Mouse (Mus musculus): ENCODE measurements around the gene Mical3. TPM values are rescaled to one million over a fixed set of nuclear protein-coding genes. Genes with fewer than 3 reads are reported as not detected.
A peak's percentile ranks its signal among the peaks of the same experiment; 100 is the strongest.

Mical3 gene
- polyA plus RNA-seq, 1 experiment: 10.3 TPM

GRCm38 (mm10) chr6:120960338-120961030 is 170.3 kb downstream of the Mical3 start:
- Histone ChIP-seq H3K4me3 (ENCODE audit: insufficient read depth, poor library complexity, severe bottlenecking) (no peak overlapping the region), H3K36me3 (ENCODE audit: control insufficient read depth, insufficient read depth) (peaks cover 5% of the 10 kb centered on the region), H3K27me3 (ENCODE audit: control insufficient read depth, insufficient read depth, insufficient read length) (no peaks in the 10 kb centered on the region), H3ac (ENCODE audit: control insufficient read depth, insufficient read length, low read depth) (no peak overlapping the region), H3K79me3 (ENCODE audit: low read depth) (no peaks in the 10 kb centered on the region), H3K79me2 (ENCODE audit: control insufficient read depth, insufficient read depth) (no peaks in the 10 kb centered on the region)
- TF ChIP-seq USF1 (IDR thresholded peaks at IDR 0.05; ENCODE audit: low read depth) (no peak), FOSL1 (IDR thresholded peaks at IDR 0.05; ENCODE audit: insufficient read depth, low read length, poor library complexity, severe bottlenecking) (no peak), MYOG (IDR thresholded peaks at IDR 0.05; ENCODE audit: control insufficient read depth, extremely low read depth, insufficient read length) (no peak)

- Histone ChIP-seq H3ac (ENCODE audit: control insufficient read depth, insufficient read length, low read depth) (no peak overlapping the region), H3K79me2 (ENCODE audit: control insufficient read depth, insufficient read depth) (no peaks in the 10 kb centered on the region), H3K79me3 (ENCODE audit: low read depth) (no peaks in the 10 kb centered on the region), H3K4me3 (ENCODE audit: insufficient read depth, poor library complexity, severe bottlenecking) (no peak overlapping the region), H3K27me3 (ENCODE audit: control insufficient read depth, insufficient read depth, insufficient read length) (no peaks in the 10 kb centered on the region), H3K36me3 (ENCODE audit: control insufficient read depth, insufficient read depth) (peaks cover 5% of the 10 kb centered on the region)
- TF ChIP-seq MYOD1 (IDR thresholded peaks at IDR 0.05; ENCODE audit: control insufficient read depth, insufficient read length, low read depth): peak; percentile 3
- TF ChIP-seq CEBPB (IDR thresholded peaks at IDR 0.05; ENCODE audit: low read depth): no peak
- no peak for TF ChIP-seq USF1 (IDR thresholded peaks at IDR 0.05; ENCODE audit: low read depth)
Observed at GRCm38 (mm10) chr6:120957331-120957730, 173.5 kb downstream of the Mical3 start.

GRCm38 (mm10) chr6:120956259-120957161 is 174.3 kb downstream of the Mical3 start:
- H3K4me3 ChIP-seq (ENCODE audit: insufficient read depth, poor library complexity, severe bottlenecking): no peak overlapping the region

GRCm38 (mm10) chr6:120955215-120955614 is 175.6 kb downstream of the Mical3 start:
- Histone ChIP-seq H3K79me3 (ENCODE audit: low read depth) (no peaks in the 10 kb centered on the region), H3K36me3 (ENCODE audit: control insufficient read depth, insufficient read depth) (peaks cover 5% of the 10 kb centered on the region), H3K4me3 (ENCODE audit: insufficient read depth, poor library complexity, severe bottlenecking) (no peak overlapping the region), H3K27me3 (ENCODE audit: control insufficient read depth, insufficient read depth, insufficient read length) (no peaks in the 10 kb centered on the region), H3K79me2 (ENCODE audit: control insufficient read depth, insufficient read depth) (no peaks in the 10 kb centered on the region), H3ac (ENCODE audit: control insufficient read depth, insufficient read length, low read depth) (no peak overlapping the region)
- TF ChIP-seq USF1 (IDR thresholded peaks at IDR 0.05; ENCODE audit: low read depth) (no peak), MAX (IDR thresholded peaks at IDR 0.05) (no peak), MYOD1 (IDR thresholded peaks at IDR 0.05; ENCODE audit: control insufficient read depth, insufficient read length, low read depth) (peak; percentile 82), CTCF (IDR thresholded peaks at IDR 0.05; ENCODE audit: control insufficient read depth, insufficient read depth, insufficient read length) (no peak), CEBPB (IDR thresholded peaks at IDR 0.05; ENCODE audit: low read depth) (no peak)

More at GRCm38 (mm10) chr6:120956259-120957161, 174.3 kb downstream of the Mical3 start:
- TF ChIP-seq MYOG (IDR thresholded peaks at IDR 0.05; ENCODE audit: control insufficient read depth, extremely low read depth, insufficient read length) (no peak), CEBPB (IDR thresholded peaks at IDR 0.05; ENCODE audit: low read depth) (no peak), MAX (IDR thresholded peaks at IDR 0.05) (peak; percentile 85), CTCF (IDR thresholded peaks at IDR 0.05; ENCODE audit: control insufficient read depth, insufficient read depth, insufficient read length) (no peak), FOSL1 (IDR thresholded peaks at IDR 0.05; ENCODE audit: insufficient read depth, low read length, poor library complexity, severe bottlenecking) (peak; percentile 74), USF1 (IDR thresholded peaks at IDR 0.05; ENCODE audit: low read depth) (no peak), MYOD1 (IDR thresholded peaks at IDR 0.05; ENCODE audit: control insufficient read depth, insufficient read length, low read depth) (peak; percentile 77)
- Histone ChIP-seq H3K27me3 (ENCODE audit: control insufficient read depth, insufficient read depth, insufficient read length) (no peaks in the 10 kb centered on the region), H3ac (ENCODE audit: control insufficient read depth, insufficient read length, low read depth) (no peak overlapping the region), H3K79me3 (ENCODE audit: low read depth) (no peaks in the 10 kb centered on the region), H3K79me2 (ENCODE audit: control insufficient read depth, insufficient read depth) (no peaks in the 10 kb centered on the region), H3K36me3 (ENCODE audit: control insufficient read depth, insufficient read depth) (peaks cover 5% of the 10 kb centered on the region)

- Histone ChIP-seq H3K36me3 (ENCODE audit: control insufficient read depth, insufficient read depth) (peaks cover 5% of the 10 kb centered on the region), H3K27me3 (ENCODE audit: control insufficient read depth, insufficient read depth, insufficient read length) (no peaks in the 10 kb centered on the region), H3ac (ENCODE audit: control insufficient read depth, insufficient read length, low read depth) (no peak overlapping the region), H3K4me3 (ENCODE audit: insufficient read depth, poor library complexity, severe bottlenecking) (no peak overlapping the region), H3K79me3 (ENCODE audit: low read depth) (no peaks in the 10 kb centered on the region), H3K79me2 (ENCODE audit: control insufficient read depth, insufficient read depth) (no peaks in the 10 kb centered on the region)
- TF ChIP-seq MYOD1 (IDR thresholded peaks at IDR 0.05; ENCODE audit: control insufficient read depth, insufficient read length, low read depth): no peak
- TF ChIP-seq FOSL1 (IDR thresholded peaks at IDR 0.05; ENCODE audit: insufficient read depth, low read length, poor library complexity, severe bottlenecking): no peak
- no peak for TF ChIP-seq MYOG (IDR thresholded peaks at IDR 0.05; ENCODE audit: control insufficient read depth, extremely low read depth, insufficient read length)
- TF ChIP-seq MAX (IDR thresholded peaks at IDR 0.05): no peak
- no peak for TF ChIP-seq USF1 (IDR thresholded peaks at IDR 0.05; ENCODE audit: low read depth)
- TF ChIP-seq CEBPB (IDR thresholded peaks at IDR 0.05; ENCODE audit: low read depth): no peak
- TF ChIP-seq CTCF (IDR thresholded peaks at IDR 0.05; ENCODE audit: control insufficient read depth, insufficient read depth, insufficient read length): no peak
Observed at GRCm38 (mm10) chr6:120954241-120954640, 176.6 kb downstream of the Mical3 start.

Measured in C2C12 (cell line).